Mouse (Mus musculus) left cerebral cortex, adult 9 months (tissue): ENCODE results near the gene Gm32802.
"Not testable (repeated sequence)": the region's sequence is repeated elsewhere in the genome, so short reads cannot be mapped to it uniquely, and the experiment has no call there.

ENCODE experiments used
- DNase-seq, 2 experiments: peaks; one replicate each; pipeline ENCODE4 v3.0.0; 2022; ENCODE audit warnings: low spot score in 2 of 2

The Gm32802 gene

GRCm38 (mm10) chr10:118258388-118258787, at the start of gene Gm32802:
TSS of gene Gm32802 (plus strand) at chr10:118258688.
- DNase-seq: not testable (repeated sequence)

GRCm38 (mm10) chr10:118215719-118216393, 42.6 kb upstream of the Gm32802 start:
- not testable (repeated sequence) for DNase-seq

GRCm38 (mm10) chr10:118227629-118228028, 30.9 kb upstream of the Gm32802 start:
- DNase-seq: not testable (repeated sequence)

GRCm38 (mm10) chr10:118232607-118233006, 25.9 kb upstream of the Gm32802 start:
- DNase-seq: not testable (repeated sequence)

GRCm38 (mm10) chr10:118240680-118241079, 17.8 kb upstream of the Gm32802 start, which contains the start of gene Gm32717:
TSS of gene Gm32717 (minus strand) at chr10:118240780.
- DNase-seq: not testable (repeated sequence)

GRCm38 (mm10) chr10:118249006-118249595, 9.4 kb upstream of the Gm32802 start:
- peak in 1 of 2 experiments; percentile 10 for DNase-seq

GRCm38 (mm10) chr10:118250852-118251295, 7.6 kb upstream of the Gm32802 start:
- DNase-seq: peak in 1 of 2 experiments; percentile 23

GRCm38 (mm10) chr10:118268812-118269211, 10.3 kb downstream of the Gm32802 start:
- DNase-seq: not testable (repeated sequence)

GRCm38 (mm10) chr10:118271416-118271815, 12.9 kb downstream of the Gm32802 start:
- DNase-seq: not testable (repeated sequence)

- DNase-seq: not testable (repeated sequence)
Measured at GRCm38 (mm10) chr10:118278069-118278468, 19.6 kb downstream of the Gm32802 start.

GRCm38 (mm10) chr10:118282565-118282964, 24.1 kb downstream of the Gm32802 start:
- DNase-seq: not testable (repeated sequence)

GRCm38 (mm10) chr10:118283016-118283415, 24.5 kb downstream of the Gm32802 start:
- DNase-seq: not testable (repeated sequence)

- DNase-seq: no peak
Measured at GRCm38 (mm10) chr10:118294938-118295337, 36.5 kb downstream of the Gm32802 start, which contains the start of gene Iltifb. TSS of gene Iltifb (minus strand) at chr10:118295038.

- not testable (repeated sequence) for DNase-seq
Measured at GRCm38 (mm10) chr10:118302133-118302532, 43.6 kb downstream of the Gm32802 start.
